Mouse (Mus musculus): ENCODE measurements around the gene Cacul1.

DNA sequence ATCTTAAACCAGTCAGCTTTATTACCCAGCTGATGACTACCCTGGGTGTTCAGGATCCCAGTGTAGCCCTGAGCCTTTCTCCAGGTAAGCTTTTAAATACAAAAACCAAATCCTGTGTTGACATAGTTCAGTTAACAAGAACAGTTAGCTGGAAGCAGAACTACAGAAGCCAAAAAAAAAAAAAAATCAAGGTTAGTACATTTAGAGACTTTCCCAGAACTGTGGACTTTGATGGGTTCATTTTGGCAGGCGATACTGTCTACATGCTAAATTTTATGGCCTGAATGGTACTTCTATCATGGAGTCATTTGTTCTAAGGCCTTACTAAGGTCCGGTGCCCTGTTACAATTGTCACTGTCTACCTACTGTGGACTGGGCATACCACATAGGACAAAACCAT lies 8.8 kb upstream of the Cacul1 start:
- no peak for TF ChIP-seq CTCF (IDR thresholded peaks at IDR 0.05; ENCODE audit: insufficient read depth, low read length)
- TF ChIP-seq POLR2A (IDR thresholded peaks at IDR 0.05; ENCODE audit: borderline replicate concordance, extremely low read depth, low read depth, low read length): no peak

All from lung, adult 2 months (tissue).